Mouse (Mus musculus): Measurements from ENCODE around the gene Ctsw. TPM values are rescaled to one million over a fixed set of nuclear protein-coding genes. Genes with fewer than 3 reads are reported as not detected.

Ctsw gene
- 100 to 1,000 TPM; 166 to 186 TPM for polyA plus RNA-seq (2017; shearing (Covaris generic))

GRCm38 (mm10) chr19:5468374-5468773, at the start of gene Ctsw:
TSS of gene Ctsw (minus strand) at chr19:5468507.

GRCm38 (mm10) chr19:5510031-5511026, 42.0 kb upstream of the Ctsw start, which contains the start of gene Snx32:
TSS of gene Snx32 (minus strand) at chr19:5510538.

DNA sequence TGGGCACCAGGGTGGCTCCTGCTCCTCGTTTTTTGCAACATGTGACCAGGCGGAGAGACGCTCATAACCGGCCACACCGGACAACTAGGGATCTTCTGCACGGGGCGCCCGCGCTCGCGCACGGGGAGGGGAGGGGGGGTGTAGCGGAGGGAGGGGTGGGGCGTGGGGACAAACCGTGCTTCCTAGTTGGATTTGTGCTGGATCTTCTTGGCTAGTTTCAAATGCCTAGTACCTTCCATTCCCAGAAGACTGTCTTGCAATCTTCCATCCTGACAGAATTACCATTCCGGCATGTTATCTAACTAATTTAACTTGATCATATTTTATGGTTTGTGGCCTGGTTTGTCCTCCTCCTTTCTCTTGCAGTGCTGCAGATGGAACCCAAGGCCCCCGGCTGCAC, 35.4 kb upstream of the Ctsw start, which contains the start of gene 1700020D05Rik:
TSS of gene 1700020D05Rik (minus strand) at position 101 of the 400 bp plus-strand sequence.

DNA sequence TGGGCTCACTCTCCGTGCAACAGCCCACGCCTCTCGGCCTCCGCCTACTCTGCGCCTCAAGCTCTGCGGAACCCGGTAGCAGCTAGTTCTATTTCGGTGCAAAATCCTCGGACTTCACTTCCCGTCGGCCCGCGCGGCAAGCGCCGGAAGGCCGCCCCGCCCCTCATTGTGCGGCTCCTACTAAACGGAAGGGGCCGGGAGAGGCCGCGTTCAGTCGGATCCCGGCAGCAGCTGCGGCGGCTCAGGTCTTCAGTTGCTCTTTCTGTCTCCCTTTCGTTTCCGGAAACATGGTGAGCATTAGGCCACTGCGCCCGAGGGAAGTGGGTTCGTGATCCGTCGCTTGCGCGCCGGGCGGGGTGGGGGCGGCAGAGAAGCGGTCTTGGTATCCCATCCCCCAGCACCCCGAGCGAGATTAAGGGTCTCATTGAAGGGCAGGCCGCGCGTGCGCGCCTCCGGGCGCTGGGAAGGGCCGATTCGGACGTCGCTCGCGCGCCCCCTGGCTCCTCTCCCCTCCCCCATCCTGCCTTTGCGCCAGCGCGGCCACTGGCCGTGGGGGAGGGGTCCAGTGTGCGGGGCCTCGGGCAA, 22.1 kb upstream of the Ctsw start, which contains the start of gene Cfl1:
TSS of gene Cfl1 (plus strand) at position 143 of the 585 bp plus-strand sequence.

GRCm38 (mm10) chr19:5487768-5488550, 19.7 kb upstream of the Ctsw start, which contains the start of gene Mus81:
TSS of gene Mus81 (minus strand) at chr19:5488402.

DNA sequence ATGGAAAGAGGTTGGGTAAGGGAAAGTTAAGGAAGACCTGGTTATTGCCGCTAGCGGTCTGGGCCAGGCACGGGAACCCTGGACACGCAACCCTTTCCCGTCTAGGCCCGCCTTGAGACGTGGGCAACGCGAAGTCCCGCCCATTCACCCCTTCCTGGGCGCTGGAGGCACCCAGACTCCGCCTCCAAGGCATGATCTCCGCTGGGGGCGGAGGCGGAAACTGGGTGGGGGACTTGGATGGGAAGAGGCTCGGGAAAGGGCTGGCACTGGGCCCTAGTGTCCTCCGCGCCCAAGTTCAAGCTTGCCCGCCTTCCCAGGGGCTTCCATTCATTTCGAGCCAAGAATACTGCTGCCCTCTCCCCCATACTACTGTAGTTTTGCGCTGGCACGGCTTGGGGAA, 5.4 kb upstream of the Ctsw start, which contains the start of gene Efemp2:
TSS of gene Efemp2 (plus strand) at position 235 of the 400 bp plus-strand sequence.

DNA sequence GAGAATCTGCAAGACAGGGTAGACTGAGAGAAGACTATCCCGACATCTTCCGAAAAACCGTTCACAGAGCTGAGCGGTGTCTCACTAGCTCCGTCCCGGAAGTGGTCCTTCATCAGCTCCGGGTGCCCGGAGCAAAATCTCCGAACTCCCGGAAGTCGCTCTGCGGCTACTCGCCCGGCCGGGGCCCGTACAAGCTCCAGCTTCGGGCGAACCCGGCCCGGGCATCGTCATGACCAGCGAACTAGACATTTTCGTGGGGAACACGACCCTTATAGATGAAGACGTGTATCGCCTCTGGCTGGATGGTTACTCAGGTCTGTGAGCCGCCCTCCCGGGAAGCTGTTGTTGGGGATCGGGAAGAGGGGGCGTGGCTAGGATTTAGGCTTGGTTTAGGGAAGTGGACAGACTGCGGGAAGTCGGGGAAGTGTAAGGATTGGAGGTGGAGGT, 7.8 kb downstream of the Ctsw start, which contains the start of gene Fibp:
TSS of gene Fibp (plus strand) at position 151 of the 447 bp plus-strand sequence.

GRCm38 (mm10) chr19:5457746-5458442, 10.4 kb downstream of the Ctsw start, which contains the start of gene Ccdc85b:
TSS of gene Ccdc85b (minus strand) at chr19:5457894.

GRCm38 (mm10) chr19:5447515-5448353, 20.6 kb downstream of the Ctsw start, which contains the start of gene Fosl1:
TSS of gene Fosl1 (plus strand) at chr19:5447547.

GRCm38 (mm10) chr19:5424782-5425741, 43.2 kb downstream of the Ctsw start, which contains the start of the genes Drap1 and AI837181:
TSS of gene Drap1 (minus strand) at chr19:5424979.
TSS of gene AI837181 (plus strand) at chr19:5425144.

Other genes with a start within 250 kb of the Ctsw start
- gene Pacs1, start 195.4 kb downstream of the Ctsw start, polyA plus RNA-seq (2017; shearing (Covaris generic)) = 100 to 1,000 TPM in 1 of 2 experiments, 10 to 100 TPM in 1; 73.5 to 129 TPM
- 100 to 1,000 TPM; 293 to 325 TPM for gene Sf3b2, start 173.1 kb downstream of the Ctsw start, polyA plus RNA-seq (2017; shearing (Covaris generic))
- under 1 TPM; 0.10 to 0.39 TPM for gene Gal3st3, start 170.2 kb downstream of the Ctsw start, polyA plus RNA-seq (2017; shearing (Covaris generic))
- gene Catsper1, start 132.8 kb downstream of the Ctsw start, polyA plus RNA-seq (2017; shearing (Covaris generic)) = under 1 TPM in 1 of 2 experiments, not detected in 1; 0.07 TPM
- 1 to 10 TPM; 3.0 to 5.4 TPM for gene Cst6, start 118.9 kb downstream of the Ctsw start, polyA plus RNA-seq (2017; shearing (Covaris generic))
- 10 to 100 TPM; 51.1 to 61.3 TPM for gene Eif1ad, start 101.8 kb downstream of the Ctsw start, polyA plus RNA-seq (2017; shearing (Covaris generic))
- gene Banf1, start 101.3 kb downstream of the Ctsw start, polyA plus RNA-seq (2017; shearing (Covaris generic)) = 100 to 1,000 TPM; 260 to 336 TPM
- gene Sart1, start 79.8 kb downstream of the Ctsw start, polyA plus RNA-seq (2017; shearing (Covaris generic)) = 100 to 1,000 TPM; 177 to 178 TPM
- 1 to 10 TPM in 1 of 2 experiments, under 1 TPM in 1; 0.94 to 1.5 TPM for gene Tsga10ip, start 66.0 kb downstream of the Ctsw start, polyA plus RNA-seq (2017; shearing (Covaris generic))
- 100 to 1,000 TPM; 175 to 253 TPM for gene Drap1, start 43.5 kb downstream of the Ctsw start, polyA plus RNA-seq (2017; shearing (Covaris generic))
- 10 to 100 TPM; 35.9 to 38.9 TPM for gene AI837181, start 43.4 kb downstream of the Ctsw start, polyA plus RNA-seq (2017; shearing (Covaris generic))
- under 1 TPM in 1 of 2 experiments, not detected in 1; 0.10 TPM for gene Fosl1, start 21.0 kb downstream of the Ctsw start, polyA plus RNA-seq (2017; shearing (Covaris generic))
- gene Ccdc85b, start 10.6 kb downstream of the Ctsw start, polyA plus RNA-seq (2017; shearing (Covaris generic)) = 10 to 100 TPM; 10.6 to 11.9 TPM
- gene Fibp, start 7.9 kb downstream of the Ctsw start, polyA plus RNA-seq (2017; shearing (Covaris generic)) = 100 to 1,000 TPM; 135 to 140 TPM
- gene Efemp2, start 5.4 kb upstream of the Ctsw start, polyA plus RNA-seq (2017; shearing (Covaris generic)) = 1 to 10 TPM; 1.6 to 3.1 TPM
- gene Mus81, start 19.9 kb upstream of the Ctsw start, polyA plus RNA-seq (2017; shearing (Covaris generic)) = 10 to 100 TPM; 56.5 to 60.6 TPM
- gene Cfl1, start 21.9 kb upstream of the Ctsw start, polyA plus RNA-seq (2017; shearing (Covaris generic)) = 1,000 to 10,000 TPM; 4,073 to 4,463 TPM
- under 1 TPM in 1 of 2 experiments, not detected in 1; 0.22 TPM for gene 1700020D05Rik, start 35.3 kb upstream of the Ctsw start, polyA plus RNA-seq (2017; shearing (Covaris generic))
- 10 to 100 TPM; 10.7 to 22.0 TPM for gene Snx32, start 42.0 kb upstream of the Ctsw start, polyA plus RNA-seq (2017; shearing (Covaris generic))
- under 1 TPM in 1 of 2 experiments, not detected in 1; 0.57 TPM for gene Ovol1, start 92.1 kb upstream of the Ctsw start, polyA plus RNA-seq (2017; shearing (Covaris generic))
- 10 to 100 TPM; 11.7 to 22.5 TPM for gene Ap5b1, start 99.5 kb upstream of the Ctsw start, polyA plus RNA-seq (2017; shearing (Covaris generic))
- gene Rnaseh2c, start 133.4 kb upstream of the Ctsw start, polyA plus RNA-seq (2017; shearing (Covaris generic)) = 100 to 1,000 TPM; 104 to 115 TPM
- gene Kat5, start 141.7 kb upstream of the Ctsw start, polyA plus RNA-seq (2017; shearing (Covaris generic)) = 10 to 100 TPM; 37.2 to 37.4 TPM
- gene Rela, start 169.0 kb upstream of the Ctsw start, polyA plus RNA-seq (2017; shearing (Covaris generic)) = 100 to 1,000 TPM; 137 to 140 TPM
- 100 to 1,000 TPM; 121 to 239 TPM for gene Sipa1, start 195.2 kb upstream of the Ctsw start, polyA plus RNA-seq (2017; shearing (Covaris generic))
- gene Map3k11, start 220.2 kb upstream of the Ctsw start, polyA plus RNA-seq (2017; shearing (Covaris generic)) = 10 to 100 TPM; 47.3 to 58.7 TPM
- gene Pcnx3, start 220.4 kb upstream of the Ctsw start, polyA plus RNA-seq (2017; shearing (Covaris generic)) = 10 to 100 TPM; 27.6 to 46.4 TPM
- 1 to 10 TPM; 2.7 to 4.0 TPM for gene Kcnk7, start 235.9 kb upstream of the Ctsw start, polyA plus RNA-seq (2017; shearing (Covaris generic))